Mouse (Mus musculus) heart, embryonic 11.5 days (tissue): Measurements from ENCODE around the gene Naaladl2. TPM values are rescaled to one million over a fixed set of nuclear protein-coding genes. Genes with fewer than 3 reads are reported as not detected.

Experiments used
- ATAC-seq: fragments of 200-750 bp; cut with Nextera tagmentation; replicated peaks from 2 replicates; pipeline ENCODE4 v1.8.0; 2017; ENCODE audit warnings: moderate library complexity; ENCODE audit not compliant: insufficient number of reproducible peaks, low FRiP score, low TSS enrichment
- H3K27ac ChIP-seq: fragments of 300-500 bp; sonication (generic); 2 replicates; pipeline ENCODE4 v1.5.1; 2014; ENCODE audit warnings: mild to moderate bottlenecking, low read depth, low read length
- H3K27me3 ChIP-seq: fragments of 300-500 bp; sonication (generic); 2 replicates; pipeline ENCODE4 v1.6.1; 2014; ENCODE audit warnings: mild to moderate bottlenecking, low read length, mixed read lengths; ENCODE audit not compliant: control insufficient read depth, insufficient read depth
- H3K36me3 ChIP-seq: fragments of 300-500 bp; sonication (generic); 2 replicates; pipeline ENCODE4 v1.6.1; 2014; ENCODE audit warnings: mild to moderate bottlenecking, low read length, moderate library complexity, mixed read lengths; ENCODE audit not compliant: control insufficient read depth, insufficient read depth
- H3K4me1 ChIP-seq: fragments of 300-500 bp; sonication (generic); 2 replicates; pipeline ENCODE4 v1.6.1; 2014; ENCODE audit warnings: low read length; ENCODE audit not compliant: control insufficient read depth, insufficient read depth
- H3K4me2 ChIP-seq: fragments of 300-500 bp; sonication (generic); 2 replicates; pipeline ENCODE4 v1.6.1; 2014; ENCODE audit warnings: mild to moderate bottlenecking, moderate library complexity
- H3K4me3 ChIP-seq: fragments of 300-500 bp; sonication (generic); 2 replicates; pipeline ENCODE4 v1.5.1; 2014; ENCODE audit warnings: low read depth, low read length
- H3K9ac ChIP-seq: fragments of 300-500 bp; sonication (generic); 2 replicates; pipeline ENCODE4 v1.6.1; 2014; ENCODE audit warnings: mild to moderate bottlenecking, low read depth, low read length, moderate library complexity
- H3K9me3 ChIP-seq: fragments of 300-500 bp; sonication (generic); replicated peaks from 2 replicates; pipeline ENCODE4 v1.6.1; 2016; ENCODE audit warnings: low read length; ENCODE audit not compliant: control insufficient read depth
- WGBS: fragments of 180-500 bp; shearing (Covaris S2); extraction: QIAGEN DNeasy Blood & Tissue Kit; methylation state at CpG from one replicate; pipeline ENCODE4 v1.1.7; 2014; ENCODE audit not compliant: insufficient replicate concordance; 5-methylcytosine and 5-hydroxymethylcytosine counted together
- polyA plus RNA-seq: library from polyadenylated mRNA; unstranded; fragments of >200 nt; fragmentation: Nextera tagmentation; extraction: Ambion mirVana; gene quantifications from 2 replicates; pipeline ENCODE4 v1.2.1, GENCODE M21; 2014

Naaladl2 gene
- polyA plus RNA-seq, 1 experiment from 2014 or later = 3.6 TPM

GRCm38 (mm10) chr3:24782784-24783461 is 361.1 kb downstream of the Naaladl2 start:
- Histone ChIP-seq H3K27ac (no peak overlapping the region), H3K9me3 (no peaks in the 10 kb centered on the region), H3K4me2 (peak overlapping the region; percentile 12; the same call in 1 of the 2 replicates), H3K27me3 (no peaks in the 10 kb centered on the region), H3K9ac (no peak overlapping the region), H3K36me3 (no peaks in the 10 kb centered on the region), H3K4me1 (no peaks in the 10 kb centered on the region), H3K4me3 (no peak overlapping the region)
- ATAC-seq = no peak
- WGBS = 19% methylated on average over 10 of the region's 10 CpGs

- Histone ChIP-seq H3K4me1 (no peaks in the 10 kb centered on the region), H3K36me3 (no peaks in the 10 kb centered on the region), H3K9ac (no peak overlapping the region), H3K4me3 (no peak overlapping the region), H3K9me3 (no peaks in the 10 kb centered on the region), H3K27me3 (no peaks in the 10 kb centered on the region), H3K27ac (no peak overlapping the region), H3K4me2 (no peak overlapping the region)
- no peak for ATAC-seq
- 78% methylated on average over 2 of the region's 2 CpGs for WGBS
These were observed 362.4 kb downstream of the Naaladl2 start for GRCm38 (mm10) chr3:24781687-24782086.

- no peak for ATAC-seq
These were observed 365.6 kb downstream of the Naaladl2 start for GRCm38 (mm10) chr3:24778416-24778815.

GRCm38 (mm10) chr3:24749055-24749454 is 395.0 kb downstream of the Naaladl2 start:
- H3K4me2 ChIP-seq = no peak overlapping the region
- H3K9ac ChIP-seq = no peak overlapping the region
- no peaks in the 10 kb centered on the region for H3K9me3 ChIP-seq
- no peaks in the 10 kb centered on the region for H3K27me3 ChIP-seq
- no peaks in the 10 kb centered on the region for H3K4me1 ChIP-seq
- H3K27ac ChIP-seq = no peak overlapping the region
- 61% methylated on average over 3 of the region's 3 CpGs for WGBS
- no peaks in the 10 kb centered on the region for H3K36me3 ChIP-seq
- no peak for ATAC-seq
- no peak overlapping the region for H3K4me3 ChIP-seq

More at GRCm38 (mm10) chr3:24778416-24778815, 365.6 kb downstream of the Naaladl2 start:
- Histone ChIP-seq H3K4me2 (no peak overlapping the region), H3K36me3 (no peaks in the 10 kb centered on the region), H3K4me1 (no peaks in the 10 kb centered on the region), H3K27ac (no peak overlapping the region), H3K9ac (no peak overlapping the region), H3K9me3 (no peaks in the 10 kb centered on the region), H3K4me3 (no peak overlapping the region), H3K27me3 (no peaks in the 10 kb centered on the region)

- WGBS = 64% methylated on average over 6 of the region's 6 CpGs
- no peaks in the 10 kb centered on the region for H3K4me1 ChIP-seq
- H3K9me3 ChIP-seq = no peaks in the 10 kb centered on the region
- H3K27ac ChIP-seq = no peak overlapping the region
- no peaks in the 10 kb centered on the region for H3K27me3 ChIP-seq
- no peak for ATAC-seq
- no peak overlapping the region for H3K4me3 ChIP-seq
- no peak overlapping the region for H3K4me2 ChIP-seq
- H3K36me3 ChIP-seq = no peaks in the 10 kb centered on the region
- no peak overlapping the region for H3K9ac ChIP-seq
These were observed 396.7 kb downstream of the Naaladl2 start for GRCm38 (mm10) chr3:24747182-24747856.

GRCm38 (mm10) chr3:24743946-24744345 is 400.1 kb downstream of the Naaladl2 start:
- WGBS = 53% methylated on average over 3 of the region's 3 CpGs
- ATAC-seq = no peak
- no peak overlapping the region for H3K4me3 ChIP-seq
- no peak overlapping the region for H3K4me2 ChIP-seq
- no peak overlapping the region for H3K27ac ChIP-seq
- no peak overlapping the region for H3K9ac ChIP-seq
- H3K27me3 ChIP-seq = no peaks in the 10 kb centered on the region
- H3K9me3 ChIP-seq = no peaks in the 10 kb centered on the region
- H3K4me1 ChIP-seq = no peaks in the 10 kb centered on the region
- H3K36me3 ChIP-seq = no peaks in the 10 kb centered on the region

- no peaks in the 10 kb centered on the region for H3K36me3 ChIP-seq
- no peaks in the 10 kb centered on the region for H3K9me3 ChIP-seq
- no peak overlapping the region for H3K27ac ChIP-seq
- H3K4me3 ChIP-seq = no peak overlapping the region
- H3K4me2 ChIP-seq = no peak overlapping the region
- no peak for ATAC-seq
- no peaks in the 10 kb centered on the region for H3K27me3 ChIP-seq
- H3K4me1 ChIP-seq = no peaks in the 10 kb centered on the region
- 63% methylated on average over 3 of the region's 3 CpGs for WGBS
- no peak overlapping the region for H3K9ac ChIP-seq
These were observed 424.8 kb downstream of the Naaladl2 start for GRCm38 (mm10) chr3:24719181-24719749.

GRCm38 (mm10) chr3:24714770-24715169 is 429.3 kb downstream of the Naaladl2 start:
- no peak overlapping the region for H3K4me3 ChIP-seq
- H3K36me3 ChIP-seq = no peaks in the 10 kb centered on the region
- H3K9ac ChIP-seq = no peak overlapping the region
- no peak for ATAC-seq
- no peaks in the 10 kb centered on the region for H3K27me3 ChIP-seq
- no peaks in the 10 kb centered on the region for H3K9me3 ChIP-seq
- WGBS = 73% methylated on average over 3 of the region's 3 CpGs
- H3K4me2 ChIP-seq = no peak overlapping the region
- no peak overlapping the region for H3K27ac ChIP-seq
- no peaks in the 10 kb centered on the region for H3K4me1 ChIP-seq
